Mouse (Mus musculus): ENCODE measurements around the gene Snta1. TPM values are rescaled to one million over a fixed set of nuclear protein-coding genes. Genes with fewer than 3 reads are reported as not detected.
"Not testable (repeated sequence)": the region's sequence is repeated elsewhere in the genome, so short reads cannot be mapped to it uniquely, and the experiment has no call there.

Snta1 gene
- total RNA-seq, 2 experiments from 2014 or later, result 96.6 to 121 TPM

- DNase-seq (ENCODE audit: low spot score in 2 of 2), result peak in 1 of 2 experiments; percentile 68
Measured at GRCm38 (mm10) chr2:154373961-154374632, 33.8 kb downstream of the Snta1 start.

- no peak for DNase-seq (ENCODE audit: low spot score in 2 of 2)
Measured at GRCm38 (mm10) chr2:154372842-154373500, 34.9 kb downstream of the Snta1 start, which contains the start of gene Cdk5rap1. TSS of gene Cdk5rap1 (minus strand) at chr2:154373010.

- peak; percentile 78 to 89 for DNase-seq (ENCODE audit: low spot score in 2 of 2)
Measured at GRCm38 (mm10) chr2:154372151-154372829, 35.6 kb downstream of the Snta1 start.

GRCm38 (mm10) chr2:154367510-154367909, 40.4 kb downstream of the Snta1 start:
- DNase-seq (ENCODE audit: low spot score in 2 of 2), result no peak

GRCm38 (mm10) chr2:154354000-154354425, 53.9 kb downstream of the Snta1 start:
- not testable (repeated sequence) for DNase-seq (ENCODE audit: low spot score in 2 of 2)

GRCm38 (mm10) chr2:154348152-154348551, 59.7 kb downstream of the Snta1 start:
- no peak for DNase-seq (ENCODE audit: low spot score in 2 of 2)

- no peak for DNase-seq (ENCODE audit: low spot score in 2 of 2)
Measured at GRCm38 (mm10) chr2:154339356-154339755, 68.5 kb downstream of the Snta1 start.

- DNase-seq (ENCODE audit: low spot score in 2 of 2), result no peak
Measured at GRCm38 (mm10) chr2:154338161-154338560, 69.7 kb downstream of the Snta1 start.

- no peak for DNase-seq (ENCODE audit: low spot score in 2 of 2)
Measured at GRCm38 (mm10) chr2:154335572-154335971, 72.3 kb downstream of the Snta1 start.

GRCm38 (mm10) chr2:154326852-154327251, 81.0 kb downstream of the Snta1 start:
- DNase-seq (ENCODE audit: low spot score in 2 of 2), result no peak

Other genes with a start within 250 kb of the Snta1 start
- gene Bpifa5, start 245.5 kb downstream of the Snta1 start, total RNA-seq (2021), result not detected
- gene Bpifb1, start 217.3 kb downstream of the Snta1 start, total RNA-seq (2021), result not detected
- under 1 TPM; 0.17 to 0.21 TPM for gene Bpifb5, start 184.4 kb downstream of the Snta1 start, total RNA-seq (2021)
- gene Bpifb9a, start 150.2 kb downstream of the Snta1 start, total RNA-seq (2021), result not detected
- not detected for gene Bpifb9b, start 100.9 kb downstream of the Snta1 start, total RNA-seq (2021)
- gene Cdk5rap1, start 35.1 kb downstream of the Snta1 start, total RNA-seq (2021), result 10 to 100 TPM; 11.6 to 12.1 TPM
- 10 to 100 TPM; 37.2 to 38.2 TPM for gene Cbfa2t2, start 28.4 kb upstream of the Snta1 start, total RNA-seq (2021)
- under 1 TPM; 0.44 to 0.80 TPM for gene 1700003F12Rik, start 139.0 kb upstream of the Snta1 start, total RNA-seq (2021)
- gene Actl10, start 143.7 kb upstream of the Snta1 start, total RNA-seq (2021), result under 1 TPM; 0.25 to 0.29 TPM
- gene Necab3, start 150.8 kb upstream of the Snta1 start, total RNA-seq (2021), result 1 to 10 TPM; 1.8 to 2.1 TPM
- 10 to 100 TPM; 16.6 TPM for gene E2f1, start 161.8 kb upstream of the Snta1 start, total RNA-seq (2021)
- 10 to 100 TPM; 15.7 to 20.9 TPM for gene Pxmp4, start 195.6 kb upstream of the Snta1 start, total RNA-seq (2021)
- gene Zfp341, start 205.2 kb upstream of the Snta1 start, total RNA-seq (2021), result 1 to 10 TPM; 2.5 to 2.6 TPM
- under 1 TPM; 0.60 to 0.83 TPM for gene 4930519P11Rik, start 205.3 kb upstream of the Snta1 start, total RNA-seq (2021)
- gene Chmp4b, start 243.6 kb upstream of the Snta1 start, total RNA-seq (2021), result 100 to 1,000 TPM; 116 to 126 TPM

Data from gastrocnemius, postnatal 4 days (tissue).